Mouse (Mus musculus) macrophage (primary cell): Measurements from ENCODE around the gene Lrrn4. TPM values are rescaled to one million over a fixed set of nuclear protein-coding genes. Genes with fewer than 3 reads are reported as not detected.

Experiments
- H3K27ac ChIP-seq: fragments of 350-480 bp; formaldehyde crosslinking; 2 replicates; pipeline ENCODE4 v1.9.0; 2021
- H3K36me3 ChIP-seq: fragments of 350-480 bp; formaldehyde crosslinking; 2 replicates; pipeline ENCODE4 v1.9.0; 2021; ENCODE audit errors: inconsistent target
- H3K4me3 ChIP-seq: fragments of 350-480 bp; formaldehyde crosslinking; 2 replicates; pipeline ENCODE4 v1.9.0; 2021; ENCODE audit errors: inconsistent target
- H3K79me2 ChIP-seq: fragments of 350-480 bp; formaldehyde crosslinking; 2 replicates; pipeline ENCODE4 v1.9.0; 2021; ENCODE audit errors: inconsistent target
- WGBS: methylation state at CpG from one replicate; pipeline ENCODE4 v1.1.7; 2026; ENCODE audit warnings: inconsistent platforms; ENCODE audit not compliant: missing documents; 5-methylcytosine and 5-hydroxymethylcytosine counted together
- polyA plus RNA-seq: library from polyadenylated mRNA; stranded (reverse); fragments of 250-400 nt; gene quantifications from 3 replicates; pipeline ENCODE4 v1.2.4, GENCODE M21; 2018; ENCODE audit warnings: inconsistent platforms
- total RNA-seq, 78 experiments: library from RNA; depleted of rRNA; stranded (reverse); fragments of 250-400 nt; gene quantifications; 1 replicate in 9 of 78; 2 replicates in 24 of 78; 3 replicates in 43 of 78; 4 replicates in 2 of 78; pipeline ENCODE4 v1.2.4; 2018; ENCODE audit warnings: inconsistent platforms in 56 of 78

The Lrrn4 gene
- total RNA-seq (2018; cell fraction: chromatin; rRNA removed) = 1 to 10 TPM in 1 of 26 experiments, not detected in 25; 1.4 TPM
- not detected for total RNA-seq (2018; cell fraction: cytosol; rRNA removed)
- not detected for total RNA-seq (2018; cell fraction: nucleus; rRNA removed)
- polyA plus RNA-seq = not detected in 3 replicates

GRCm38 (mm10) chr2:132880844-132881645 lies at the start of gene Lrrn4:
Gene Lrrn4, minus strand, starts transcription at chr2:132880891.
- WGBS = 80% methylated on average over 12 of the region's 12 CpGs
- Histone ChIP-seq H3K27ac (no peak within 1 kb of the TSS), H3K4me3 (no peak within 1 kb of the TSS), H3K36me3 (no peaks in the 10 kb centered on the region), H3K79me2 (no peaks in the 10 kb centered on the region)

GRCm38 (mm10) chr2:132928999-132929398 lies 48.3 kb upstream of the Lrrn4 start:
- no peak overlapping the region for H3K4me3 ChIP-seq
- no peak overlapping the region for H3K27ac ChIP-seq
- H3K36me3 ChIP-seq = no peaks in the 10 kb centered on the region
- 88% methylated on average over 2 of the region's 2 CpGs for WGBS
- H3K79me2 ChIP-seq = no peaks in the 10 kb centered on the region

DNA sequence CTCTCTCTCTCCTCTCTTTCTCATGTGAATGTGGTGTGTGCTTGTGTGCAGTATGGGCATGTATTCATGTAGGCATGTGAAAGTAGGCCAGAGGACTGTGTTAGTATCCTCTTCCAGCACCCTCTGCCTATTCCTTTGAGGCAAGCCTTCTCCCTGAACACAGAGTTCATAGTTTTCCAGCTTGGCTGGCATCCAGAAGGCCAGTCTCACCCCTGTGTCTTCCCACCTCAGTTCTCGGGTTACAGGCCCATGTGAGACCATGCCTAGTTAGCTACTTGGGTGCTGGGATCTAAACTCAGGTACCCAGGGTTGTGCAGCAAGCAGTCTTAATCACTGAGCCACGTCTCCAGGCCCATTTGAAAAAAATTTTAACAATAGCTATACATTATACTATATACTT lies 47.2 kb upstream of the Lrrn4 start:
- no peaks in the 10 kb centered on the region for H3K79me2 ChIP-seq

DNA sequence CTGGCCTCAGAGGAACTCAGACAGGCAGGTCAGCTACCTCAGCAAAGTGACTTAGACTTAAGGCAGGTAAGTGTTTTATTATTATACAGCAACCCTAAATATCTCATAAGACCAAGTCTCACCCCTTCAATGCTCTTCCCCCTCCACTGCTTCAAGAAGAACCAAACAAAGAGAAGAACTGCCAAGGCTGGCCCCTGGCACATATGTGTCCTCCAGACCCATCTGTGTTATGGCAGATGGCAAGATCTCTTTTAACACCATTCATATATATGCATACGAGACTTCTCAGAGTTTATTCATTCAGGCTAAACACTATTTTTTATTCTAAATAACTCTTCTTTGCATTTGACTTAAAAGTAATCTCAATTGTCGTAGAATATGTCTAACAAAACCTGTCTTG lies 46.6 kb upstream of the Lrrn4 start:
- Histone ChIP-seq H3K27ac (no peak overlapping the region), H3K79me2 (no peaks in the 10 kb centered on the region), H3K4me3 (no peak overlapping the region), H3K36me3 (no peaks in the 10 kb centered on the region)
- 83% methylated on average over 2 of the region's 2 CpGs for WGBS

More for the DNA sequence above, 47.2 kb upstream of the Lrrn4 start:
- WGBS = 56% methylated on average over 2 of the region's 2 CpGs
- H3K4me3 ChIP-seq = no peak overlapping the region
- H3K36me3 ChIP-seq = no peaks in the 10 kb centered on the region
- H3K27ac ChIP-seq = no peak overlapping the region

DNA sequence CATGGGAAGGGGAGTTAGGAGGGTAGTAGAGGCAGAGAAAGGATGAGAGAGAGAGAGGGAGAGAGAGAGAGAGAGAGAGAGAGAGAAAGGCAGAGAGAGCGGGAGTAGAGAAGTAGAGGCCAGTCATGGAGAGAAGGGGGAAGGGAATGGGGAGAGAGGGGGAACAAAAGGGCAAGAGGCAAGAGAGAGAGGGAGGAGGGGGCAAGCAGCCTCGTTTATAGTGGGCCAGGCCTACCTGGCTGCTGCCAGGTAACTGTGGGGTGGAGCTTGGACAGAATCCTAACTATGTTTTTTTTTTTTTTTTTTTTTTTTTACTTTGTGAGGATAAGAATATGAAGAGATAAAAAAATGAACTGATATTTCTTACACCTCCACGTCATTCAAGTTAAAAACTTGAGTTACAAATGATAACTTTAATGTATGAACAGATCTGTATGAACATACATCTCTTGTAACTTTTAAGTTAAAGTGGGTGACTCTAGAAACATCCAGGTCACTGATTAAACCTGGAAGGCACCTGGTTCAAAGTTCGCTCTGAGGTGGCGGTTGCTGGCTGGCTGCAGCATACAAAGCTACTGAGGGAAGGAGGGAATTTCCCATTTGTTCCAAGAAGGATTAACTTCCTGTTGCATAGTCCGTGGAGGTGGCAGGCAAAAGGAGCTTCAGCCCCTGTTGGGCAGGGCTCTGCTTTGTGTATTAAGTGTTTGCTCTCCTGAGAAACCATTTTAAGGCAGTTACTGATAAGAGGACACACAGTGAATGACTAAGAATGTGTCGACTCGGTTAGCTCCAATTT lies 42.8 kb upstream of the Lrrn4 start:
- H3K36me3 ChIP-seq = no peaks in the 10 kb centered on the region

DNA sequence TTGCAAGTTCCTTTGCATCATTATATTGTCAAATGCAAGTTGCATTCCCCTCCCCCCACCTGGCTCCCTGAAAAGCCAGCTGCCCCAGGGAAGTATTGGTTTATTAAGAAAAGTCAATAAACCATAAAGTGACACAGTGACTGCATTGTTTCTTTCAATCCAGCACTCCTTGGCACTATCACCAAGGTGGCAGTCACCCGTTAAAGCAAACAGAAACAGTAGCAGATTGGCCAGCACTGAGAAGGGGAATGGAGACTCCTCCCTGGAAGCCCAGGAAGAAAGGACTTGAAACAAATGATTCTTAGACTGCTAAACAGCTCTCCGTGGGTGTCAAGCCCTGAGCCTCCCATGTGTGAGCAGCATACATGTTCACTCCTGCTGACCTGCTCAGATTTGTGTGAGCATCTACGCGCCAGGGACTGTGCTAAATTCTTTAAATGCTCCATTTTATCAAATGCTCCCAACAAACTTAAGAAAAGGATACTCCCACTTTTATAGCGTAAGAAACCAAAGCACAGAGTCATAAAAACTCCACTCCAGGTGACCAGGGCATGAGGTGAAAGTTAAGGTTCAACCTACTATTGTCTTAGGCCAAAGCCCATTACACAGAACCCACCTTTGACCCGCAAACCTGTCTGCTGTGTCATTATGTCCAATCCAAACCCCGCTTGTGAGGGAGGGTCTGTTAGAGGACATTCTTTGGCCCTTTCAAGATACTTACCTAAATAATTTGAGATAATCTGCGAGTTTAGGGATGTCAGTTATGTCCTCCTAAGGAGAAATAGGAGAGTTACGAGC lies 41.6 kb upstream of the Lrrn4 start:
- H3K27ac ChIP-seq = no peak overlapping the region
- no peak overlapping the region for H3K4me3 ChIP-seq
- H3K79me2 ChIP-seq = no peaks in the 10 kb centered on the region
- no peaks in the 10 kb centered on the region for H3K36me3 ChIP-seq
- WGBS = 85% methylated on average over 9 of the region's 9 CpGs

More for the DNA sequence above, 42.8 kb upstream of the Lrrn4 start:
- Histone ChIP-seq H3K4me3 (no peak overlapping the region), H3K27ac (no peak overlapping the region), H3K79me2 (no peaks in the 10 kb centered on the region)
- 63% methylated on average over 8 of the region's 8 CpGs for WGBS

- Histone ChIP-seq H3K79me2 (no peaks in the 10 kb centered on the region), H3K36me3 (no peaks in the 10 kb centered on the region), H3K27ac (no peak overlapping the region), H3K4me3 (no peak overlapping the region)
- WGBS = 76% methylated on average over 1 of the region's 1 CpGs
These were observed 34.1 kb upstream of the Lrrn4 start for GRCm38 (mm10) chr2:132914785-132915184.

- no peak overlapping the region for H3K4me3 ChIP-seq
- 20% methylated on average over 8 of the region's 8 CpGs for WGBS
These were observed 26.1 kb upstream of the Lrrn4 start for GRCm38 (mm10) chr2:132906763-132907162.

DNA sequence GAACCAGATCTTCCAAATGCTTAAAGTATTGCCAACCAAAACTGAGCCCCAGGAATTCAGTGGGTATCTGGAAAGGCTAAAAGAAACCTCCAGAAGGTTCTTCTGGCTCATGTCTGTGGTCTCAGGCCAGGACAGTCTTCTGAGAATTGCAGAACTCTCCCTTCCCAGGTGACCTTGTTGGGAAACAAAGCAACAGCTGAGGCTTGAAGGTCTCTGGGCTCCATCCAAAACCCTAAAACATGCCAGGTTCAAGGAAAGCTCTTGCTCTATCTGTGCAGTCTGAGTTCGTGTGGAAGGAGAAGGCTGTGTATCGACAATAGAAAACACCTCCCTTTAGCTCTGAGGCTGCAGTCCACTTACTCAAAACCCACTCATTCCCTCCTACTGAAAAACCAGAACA lies 24.3 kb upstream of the Lrrn4 start:
- Histone ChIP-seq H3K4me3 (no peak overlapping the region), H3K79me2 (no peaks in the 10 kb centered on the region), H3K27ac (no peak overlapping the region), H3K36me3 (no peaks in the 10 kb centered on the region)
- WGBS = 80% methylated on average over 2 of the region's 2 CpGs

More at GRCm38 (mm10) chr2:132906763-132907162, 26.1 kb upstream of the Lrrn4 start:
- Histone ChIP-seq H3K36me3 (no peaks in the 10 kb centered on the region), H3K79me2 (no peaks in the 10 kb centered on the region), H3K27ac (no peak overlapping the region)

- H3K36me3 ChIP-seq = no peaks in the 10 kb centered on the region
- no peak overlapping the region for H3K27ac ChIP-seq
- no peaks in the 10 kb centered on the region for H3K79me2 ChIP-seq
- no peak overlapping the region for H3K4me3 ChIP-seq
- WGBS = 50% methylated on average over 2 of the region's 3 CpGs
These were observed 22.8 kb upstream of the Lrrn4 start for GRCm38 (mm10) chr2:132903498-132903897.

- no peak overlapping the region for H3K4me3 ChIP-seq
- 74% methylated on average over 4 of the region's 4 CpGs for WGBS
- no peaks in the 10 kb centered on the region for H3K79me2 ChIP-seq
- no peak overlapping the region for H3K27ac ChIP-seq
- H3K36me3 ChIP-seq = no peaks in the 10 kb centered on the region
These were observed 21.4 kb upstream of the Lrrn4 start for GRCm38 (mm10) chr2:132902056-132902455.

- Histone ChIP-seq H3K27ac (no peak overlapping the region), H3K36me3 (no peaks in the 10 kb centered on the region), H3K4me3 (no peak overlapping the region), H3K79me2 (no peaks in the 10 kb centered on the region)
- 84% methylated on average over 4 of the region's 4 CpGs for WGBS
These were observed 20.9 kb upstream of the Lrrn4 start for GRCm38 (mm10) chr2:132901636-132902035.

DNA sequence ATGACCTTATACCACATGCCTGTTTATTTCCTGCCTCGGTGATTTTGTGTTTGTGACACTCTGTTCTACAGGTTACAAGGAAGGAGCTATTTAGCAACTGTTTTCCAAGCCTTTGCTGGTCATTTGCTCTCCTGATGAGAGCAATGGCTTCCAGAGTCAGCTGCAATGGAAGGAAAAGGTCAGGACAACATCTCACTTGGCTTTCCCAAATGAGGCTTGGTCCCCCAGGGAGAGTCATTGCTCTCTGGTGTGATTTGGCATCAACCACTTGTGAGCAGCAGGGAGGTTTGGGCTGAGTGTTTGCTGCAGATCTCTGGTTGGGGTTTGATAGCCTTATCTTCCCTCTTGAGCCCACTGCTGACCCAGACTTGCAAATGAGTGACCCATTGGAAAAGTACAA lies 19.9 kb upstream of the Lrrn4 start:
- H3K36me3 ChIP-seq = no peaks in the 10 kb centered on the region
- 25% methylated on average over 1 of the region's 1 CpGs for WGBS

GRCm38 (mm10) chr2:132898211-132898610 lies 17.5 kb upstream of the Lrrn4 start:
- WGBS = 50% methylated on average over 1 of the region's 1 CpGs
- H3K79me2 ChIP-seq = no peaks in the 10 kb centered on the region
- H3K4me3 ChIP-seq = no peak overlapping the region
- no peaks in the 10 kb centered on the region for H3K36me3 ChIP-seq
- H3K27ac ChIP-seq = no peak overlapping the region

More for the DNA sequence above, 19.9 kb upstream of the Lrrn4 start:
- H3K27ac ChIP-seq = no peak overlapping the region
- no peaks in the 10 kb centered on the region for H3K79me2 ChIP-seq
- H3K4me3 ChIP-seq = no peak overlapping the region
